Mouse (Mus musculus): ENCODE measurements at regions not wholly inside any gene's neighbourhood (a gene's known extent, or its start where the extent isn't known, plus 50 kb on each side); places are given as distances from the start of the nearest gene placed in this dataset.

- no peak for DNase-seq (ENCODE audit: low read depth, low spot score)
- in situ Hi-C loops (cut with MboI; ENCODE audit: low sequenced_read_pairs in 2 of 2, unreplicated experiment in 2 of 2): no loop called here
- H3K4me3 ChIP-seq (ENCODE audit: insufficient read depth in 1 of 2, low read depth in 1 of 2, low read length in 2 of 2, poor library complexity in 1 of 2, severe bottlenecking in 1 of 2): no peak overlapping the region
- TF ChIP-seq HCFC1 (IDR thresholded peaks at IDR 0.05; ENCODE audit: borderline replicate concordance, insufficient read depth, low read length): no peak
- no peak for TF ChIP-seq ZNF384 (IDR thresholded peaks at IDR 0.05; ENCODE audit: low read depth, low read length)
- TF ChIP-seq CHD2 (IDR thresholded peaks at IDR 0.05; ENCODE audit: low read depth, low read length): no peak
- TF ChIP-seq ZC3H11A (IDR thresholded peaks at IDR 0.05; ENCODE audit: borderline replicate concordance, low read depth, low read length): no peak
- TF ChIP-seq MAFK (IDR thresholded peaks at IDR 0.05; ENCODE audit: insufficient read depth, low read depth, low read length): no peak
- H3K4me1 ChIP-seq (ENCODE audit: control insufficient read depth in 2 of 2, insufficient read depth in 2 of 2, low read length in 2 of 2, poor library complexity in 1 of 2): no peaks in the 10 kb centered on the region
- H3K36me3 ChIP-seq (ENCODE audit: control insufficient read depth, insufficient read depth, low read length, poor library complexity, severe bottlenecking): no peaks in the 10 kb centered on the region
- no peaks in the 10 kb centered on the region for H3K9me3 ChIP-seq (ENCODE audit: control insufficient read depth, insufficient read depth, low read depth, low read length)
- H3K9ac ChIP-seq (ENCODE audit: insufficient read depth, low read depth, low read length, poor library complexity, severe bottlenecking): no peak overlapping the region
- H3K27ac ChIP-seq (ENCODE audit: insufficient read depth, low read depth, low read length, poor library complexity, severe bottlenecking): no peak overlapping the region
Measured at GRCm38 (mm10) chr13:25793216-25793803, 523.0 kb upstream of the Nrsn1 start.

GRCm38 (mm10) chr13:25781161-25781560 lies 510.9 kb upstream of the Nrsn1 start:
- no peak for DNase-seq (ENCODE audit: low read depth, low spot score)
- in situ Hi-C loops (cut with MboI; ENCODE audit: low sequenced_read_pairs in 2 of 2, unreplicated experiment in 2 of 2): no loop called here
- Histone ChIP-seq H3K4me1 (ENCODE audit: control insufficient read depth in 2 of 2, insufficient read depth in 2 of 2, low read length in 2 of 2, poor library complexity in 1 of 2) (no peaks in the 10 kb centered on the region), H3K27ac (ENCODE audit: insufficient read depth, low read depth, low read length, poor library complexity, severe bottlenecking) (no peak overlapping the region), H3K36me3 (ENCODE audit: control insufficient read depth, insufficient read depth, low read length, poor library complexity, severe bottlenecking) (no peaks in the 10 kb centered on the region), H3K9ac (ENCODE audit: insufficient read depth, low read depth, low read length, poor library complexity, severe bottlenecking) (no peak overlapping the region), H3K9me3 (ENCODE audit: control insufficient read depth, insufficient read depth, low read depth, low read length) (no peaks in the 10 kb centered on the region), H3K4me3 (ENCODE audit: insufficient read depth in 1 of 2, low read depth in 1 of 2, low read length in 2 of 2, poor library complexity in 1 of 2, severe bottlenecking in 1 of 2) (no peak overlapping the region)
- no peak for TF ChIP-seq ZC3H11A (IDR thresholded peaks at IDR 0.05; ENCODE audit: borderline replicate concordance, low read depth, low read length)
- TF ChIP-seq CHD2 (IDR thresholded peaks at IDR 0.05; ENCODE audit: low read depth, low read length): no peak
- no peak for TF ChIP-seq ZNF384 (IDR thresholded peaks at IDR 0.05; ENCODE audit: low read depth, low read length)
- TF ChIP-seq HCFC1 (IDR thresholded peaks at IDR 0.05; ENCODE audit: borderline replicate concordance, insufficient read depth, low read length): no peak
- TF ChIP-seq MAFK (IDR thresholded peaks at IDR 0.05; ENCODE audit: insufficient read depth, low read depth, low read length): no peak

GRCm38 (mm10) chr13:25777706-25778105 lies 507.4 kb upstream of the Nrsn1 start:
- H3K27ac ChIP-seq (ENCODE audit: insufficient read depth, low read depth, low read length, poor library complexity, severe bottlenecking): no peak overlapping the region
- H3K36me3 ChIP-seq (ENCODE audit: control insufficient read depth, insufficient read depth, low read length, poor library complexity, severe bottlenecking): no peaks in the 10 kb centered on the region
- in situ Hi-C loops (cut with MboI; ENCODE audit: low sequenced_read_pairs in 2 of 2, unreplicated experiment in 2 of 2): no loop called here
- H3K4me3 ChIP-seq (ENCODE audit: insufficient read depth in 1 of 2, low read depth in 1 of 2, low read length in 2 of 2, poor library complexity in 1 of 2, severe bottlenecking in 1 of 2): no peak overlapping the region
- no peak for DNase-seq (ENCODE audit: low read depth, low spot score)
- TF ChIP-seq HCFC1 (IDR thresholded peaks at IDR 0.05; ENCODE audit: borderline replicate concordance, insufficient read depth, low read length): no peak
- no peak for TF ChIP-seq CHD2 (IDR thresholded peaks at IDR 0.05; ENCODE audit: low read depth, low read length)
- TF ChIP-seq ZNF384 (IDR thresholded peaks at IDR 0.05; ENCODE audit: low read depth, low read length): no peak
- no peak for TF ChIP-seq ZC3H11A (IDR thresholded peaks at IDR 0.05; ENCODE audit: borderline replicate concordance, low read depth, low read length)
- TF ChIP-seq MAFK (IDR thresholded peaks at IDR 0.05; ENCODE audit: insufficient read depth, low read depth, low read length): no peak
- H3K4me1 ChIP-seq (ENCODE audit: control insufficient read depth in 2 of 2, insufficient read depth in 2 of 2, low read length in 2 of 2, poor library complexity in 1 of 2): no peaks in the 10 kb centered on the region
- no peaks in the 10 kb centered on the region for H3K9me3 ChIP-seq (ENCODE audit: control insufficient read depth, insufficient read depth, low read depth, low read length)
- no peak overlapping the region for H3K9ac ChIP-seq (ENCODE audit: insufficient read depth, low read depth, low read length, poor library complexity, severe bottlenecking)

GRCm38 (mm10) chr13:25774586-25775182 lies 504.4 kb upstream of the Nrsn1 start:
- DNase-seq (ENCODE audit: low read depth, low spot score): no peak
- H3K4me3 ChIP-seq (ENCODE audit: insufficient read depth in 1 of 2, low read depth in 1 of 2, low read length in 2 of 2, poor library complexity in 1 of 2, severe bottlenecking in 1 of 2): no peak overlapping the region
- no peak overlapping the region for H3K27ac ChIP-seq (ENCODE audit: insufficient read depth, low read depth, low read length, poor library complexity, severe bottlenecking)
- TF ChIP-seq MAFK (IDR thresholded peaks at IDR 0.05; ENCODE audit: insufficient read depth, low read depth, low read length): no peak
- no peak for TF ChIP-seq CHD2 (IDR thresholded peaks at IDR 0.05; ENCODE audit: low read depth, low read length)
- no peak for TF ChIP-seq ZC3H11A (IDR thresholded peaks at IDR 0.05; ENCODE audit: borderline replicate concordance, low read depth, low read length)
- TF ChIP-seq HCFC1 (IDR thresholded peaks at IDR 0.05; ENCODE audit: borderline replicate concordance, insufficient read depth, low read length): no peak
- TF ChIP-seq ZNF384 (IDR thresholded peaks at IDR 0.05; ENCODE audit: low read depth, low read length): no peak
- no peaks in the 10 kb centered on the region for H3K36me3 ChIP-seq (ENCODE audit: control insufficient read depth, insufficient read depth, low read length, poor library complexity, severe bottlenecking)
- H3K4me1 ChIP-seq (ENCODE audit: control insufficient read depth in 2 of 2, insufficient read depth in 2 of 2, low read length in 2 of 2, poor library complexity in 1 of 2): no peaks in the 10 kb centered on the region
- in situ Hi-C loops (cut with MboI; ENCODE audit: low sequenced_read_pairs in 2 of 2, unreplicated experiment in 2 of 2): no loop called here
- no peaks in the 10 kb centered on the region for H3K9me3 ChIP-seq (ENCODE audit: control insufficient read depth, insufficient read depth, low read depth, low read length)
- no peak overlapping the region for H3K9ac ChIP-seq (ENCODE audit: insufficient read depth, low read depth, low read length, poor library complexity, severe bottlenecking)
